Mouse (Mus musculus) embryonic facial prominence, embryonic 12.5 days (tissue): ENCODE measurements at regions not wholly inside any gene's neighbourhood (a gene's known extent, or its start where the extent isn't known, plus 50 kb on each side); places are given as distances from the start of the nearest gene placed in this dataset.
"Not testable (repeated sequence)": the region's sequence is repeated elsewhere in the genome, so short reads cannot be mapped to it uniquely, and the experiment has no call there.

Experiments used
- ATAC-seq: fragments of 200-750 bp; cut with Nextera tagmentation; 2 replicates; pipeline ENCODE4 v1.8.0; 2017; ENCODE audit not compliant: insufficient number of reproducible peaks, insufficient read depth, low FRiP score, low TSS enrichment
- H3K27ac ChIP-seq: fragments of 300-500 bp; sonication (generic); 2 replicates; pipeline ENCODE4 v1.5.1; 2016; ENCODE audit warnings: mild to moderate bottlenecking
- H3K27me3 ChIP-seq: fragments of 300-500 bp; sonication (generic); 2 replicates; pipeline ENCODE4 v1.6.1; 2016; ENCODE audit warnings: mild to moderate bottlenecking, moderate library complexity
- H3K36me3 ChIP-seq: fragments of 300-500 bp; sonication (generic); 2 replicates; pipeline ENCODE4 v1.6.1; 2016; ENCODE audit warnings: mild to moderate bottlenecking
- H3K4me1 ChIP-seq: fragments of 300-500 bp; sonication (generic); 2 replicates; pipeline ENCODE4 v1.6.1; 2016
- H3K4me2 ChIP-seq: fragments of 300-500 bp; sonication (generic); replicated peaks from 2 replicates; pipeline ENCODE4 v1.6.1; 2016; ENCODE audit warnings: mild to moderate bottlenecking, moderate library complexity
- H3K4me3 ChIP-seq: fragments of 300-500 bp; sonication (generic); 2 replicates; pipeline ENCODE4 v1.5.1; 2016; ENCODE audit warnings: mild to moderate bottlenecking
- H3K9ac ChIP-seq: fragments of 300-500 bp; sonication (generic); 2 replicates; pipeline ENCODE4 v1.6.1; 2016; ENCODE audit warnings: mild to moderate bottlenecking, moderate library complexity
- H3K9me3 ChIP-seq: fragments of 300-500 bp; sonication (generic); 2 replicates; pipeline ENCODE4 v1.6.1; 2016; ENCODE audit warnings: mild to moderate bottlenecking, moderate library complexity
- WGBS: fragments of 180-500 bp; shearing (Covaris S2); methylation state at CpG from one replicate; pipeline ENCODE4 v1.1.7; 2016; 5-methylcytosine and 5-hydroxymethylcytosine counted together

GRCm38 (mm10) chr16:86209319-86209718 is 307.7 kb upstream of the Adamts5 start:
- Histone ChIP-seq H3K27ac (no peak overlapping the region), H3K36me3 (no peaks in the 10 kb centered on the region), H3K4me3 (no peak overlapping the region), H3K9me3 (no peaks in the 10 kb centered on the region), H3K4me2 (no peak overlapping the region), H3K27me3 (no peaks in the 10 kb centered on the region), H3K4me1 (no peaks in the 10 kb centered on the region), H3K9ac (no peak overlapping the region)
- ATAC-seq = no peak

- Histone ChIP-seq H3K9me3 (no peaks in the 10 kb centered on the region), H3K27ac (no peak overlapping the region), H3K36me3 (no peaks in the 10 kb centered on the region), H3K4me1 (no peaks in the 10 kb centered on the region), H3K27me3 (no peaks in the 10 kb centered on the region), H3K9ac (no peak overlapping the region), H3K4me3 (no peak overlapping the region), H3K4me2 (no peak overlapping the region)
- 66% methylated on average over 1 of the region's 1 CpGs for WGBS
- no peak for ATAC-seq
Measured at GRCm38 (mm10) chr16:86189874-86190273, 288.2 kb upstream of the Adamts5 start.

- no peak overlapping the region for H3K27ac ChIP-seq
- no peaks in the 10 kb centered on the region for H3K36me3 ChIP-seq
- H3K4me2 ChIP-seq = no peak overlapping the region
- no peak overlapping the region for H3K9ac ChIP-seq
- no peaks in the 10 kb centered on the region for H3K9me3 ChIP-seq
- H3K27me3 ChIP-seq = no peaks in the 10 kb centered on the region
- H3K4me1 ChIP-seq = no peaks in the 10 kb centered on the region
- no peak for ATAC-seq
- 65% methylated on average over 3 of the region's 3 CpGs for WGBS
- H3K4me3 ChIP-seq = no peak overlapping the region
Measured at GRCm38 (mm10) chr16:86188966-86189365, 287.3 kb upstream of the Adamts5 start.

- H3K27ac ChIP-seq, H3K27me3 ChIP-seq, H3K9ac ChIP-seq, ATAC-seq, H3K4me2 ChIP-seq, H3K4me3 ChIP-seq, H3K36me3 ChIP-seq, H3K4me1 ChIP-seq, H3K9me3 ChIP-seq: not testable (repeated sequence)
- 65% methylated on average over 4 of the region's 4 CpGs for WGBS
Measured at GRCm38 (mm10) chr16:86187609-86188008, 286.0 kb upstream of the Adamts5 start.

GRCm38 (mm10) chr16:86159021-86159815 is 257.6 kb upstream of the Adamts5 start:
- Histone ChIP-seq H3K9ac (no peak overlapping the region), H3K4me1 (no peaks in the 10 kb centered on the region), H3K4me3 (no peak overlapping the region), H3K9me3 (no peaks in the 10 kb centered on the region), H3K27me3 (no peaks in the 10 kb centered on the region), H3K36me3 (no peaks in the 10 kb centered on the region), H3K4me2 (no peak overlapping the region), H3K27ac (no peak overlapping the region)
- ATAC-seq = no peak
- 73% methylated on average over 4 of the region's 4 CpGs for WGBS

- no peaks in the 10 kb centered on the region for H3K4me1 ChIP-seq
- H3K27me3 ChIP-seq = no peaks in the 10 kb centered on the region
- no peak overlapping the region for H3K27ac ChIP-seq
- no peaks in the 10 kb centered on the region for H3K9me3 ChIP-seq
- H3K9ac ChIP-seq = no peak overlapping the region
- H3K4me2 ChIP-seq = no peak overlapping the region
- WGBS = 55% methylated on average over 3 of the region's 3 CpGs
- no peak for ATAC-seq
- H3K36me3 ChIP-seq = no peaks in the 10 kb centered on the region
- no peak overlapping the region for H3K4me3 ChIP-seq
Measured at GRCm38 (mm10) chr16:86138171-86138570, 236.5 kb upstream of the Adamts5 start.

- ATAC-seq = no peak
Measured at GRCm38 (mm10) chr16:86136169-86136568, 234.5 kb upstream of the Adamts5 start.

GRCm38 (mm10) chr16:86127391-86127790 is 225.8 kb upstream of the Adamts5 start:
- H3K9me3 ChIP-seq = no peaks in the 10 kb centered on the region
- no peak overlapping the region for H3K4me2 ChIP-seq
- H3K4me1 ChIP-seq = no peaks in the 10 kb centered on the region; the same call in 1 of the 2 replicates
- no peak for ATAC-seq
- no peaks in the 10 kb centered on the region for H3K27me3 ChIP-seq
- no peak overlapping the region for H3K9ac ChIP-seq
- no peak overlapping the region for H3K27ac ChIP-seq
- H3K36me3 ChIP-seq = no peaks in the 10 kb centered on the region
- H3K4me3 ChIP-seq = no peak overlapping the region
- 52% methylated on average over 4 of the region's 4 CpGs for WGBS

More at GRCm38 (mm10) chr16:86136169-86136568, 234.5 kb upstream of the Adamts5 start:
- no peaks in the 10 kb centered on the region for H3K36me3 ChIP-seq
- no peaks in the 10 kb centered on the region for H3K4me1 ChIP-seq
- no peak overlapping the region for H3K27ac ChIP-seq
- no peak overlapping the region for H3K4me2 ChIP-seq
- no peaks in the 10 kb centered on the region for H3K9me3 ChIP-seq
- WGBS = 45% methylated on average over 3 of the region's 3 CpGs
- H3K27me3 ChIP-seq = no peaks in the 10 kb centered on the region
- no peak overlapping the region for H3K9ac ChIP-seq
- H3K4me3 ChIP-seq = no peak overlapping the region

GRCm38 (mm10) chr16:86124182-86124581 is 222.6 kb upstream of the Adamts5 start:
- Histone ChIP-seq H3K9me3 (no peaks in the 10 kb centered on the region), H3K27me3 (no peaks in the 10 kb centered on the region), H3K4me1 (no peaks in the 10 kb centered on the region; the same call in 1 of the 2 replicates), H3K9ac (no peak overlapping the region), H3K36me3 (no peaks in the 10 kb centered on the region), H3K4me3 (no peak overlapping the region), H3K4me2 (no peak overlapping the region), H3K27ac (no peak overlapping the region)
- no peak for ATAC-seq
- 80% methylated on average over 1 of the region's 1 CpGs for WGBS

- H3K4me1 ChIP-seq = no peaks in the 10 kb centered on the region; the same call in 1 of the 2 replicates
- H3K9me3 ChIP-seq = no peaks in the 10 kb centered on the region
- no peak overlapping the region for H3K4me2 ChIP-seq
- WGBS = 30% methylated on average over 1 of the region's 1 CpGs
- no peaks in the 10 kb centered on the region for H3K27me3 ChIP-seq
- H3K27ac ChIP-seq = no peak overlapping the region
- H3K4me3 ChIP-seq = no peak overlapping the region
- ATAC-seq = no peak
- H3K36me3 ChIP-seq = no peaks in the 10 kb centered on the region
- H3K9ac ChIP-seq = no peak overlapping the region
Measured at GRCm38 (mm10) chr16:86122936-86123335, 221.3 kb upstream of the Adamts5 start.

- H3K4me3 ChIP-seq = no peak overlapping the region
- ATAC-seq = 0 out of 2 replicates have a peak, but pooled peaks have one; percentile 52
- H3K9me3 ChIP-seq = no peaks in the 10 kb centered on the region
- no peaks in the 10 kb centered on the region for H3K36me3 ChIP-seq
- no peak overlapping the region for H3K9ac ChIP-seq
- no peaks in the 10 kb centered on the region for H3K4me1 ChIP-seq
- H3K27ac ChIP-seq = no peak overlapping the region
- H3K27me3 ChIP-seq = no peaks in the 10 kb centered on the region
- H3K4me2 ChIP-seq = no peak overlapping the region
Measured at GRCm38 (mm10) chr16:86117959-86118358, 216.3 kb upstream of the Adamts5 start.

- WGBS = 56% methylated on average over 2 of the region's 2 CpGs
Measured at GRCm38 (mm10) chr16:86115587-86116376, 214.2 kb upstream of the Adamts5 start.

More at GRCm38 (mm10) chr16:86115587-86116376, 214.2 kb upstream of the Adamts5 start:
- H3K4me2 ChIP-seq = no peak overlapping the region
- H3K9ac ChIP-seq = no peak overlapping the region
- no peaks in the 10 kb centered on the region for H3K27me3 ChIP-seq
- H3K4me3 ChIP-seq = no peak overlapping the region
- H3K36me3 ChIP-seq = no peaks in the 10 kb centered on the region
- no peak overlapping the region for H3K27ac ChIP-seq
- ATAC-seq = no peak
- H3K9me3 ChIP-seq = no peaks in the 10 kb centered on the region
- no peaks in the 10 kb centered on the region for H3K4me1 ChIP-seq
